Mouse (Mus musculus) forelimb bud, embryonic 11.5 days (tissue): ENCODE results near the gene Susd6.

Experiments
- DNase-seq: peaks from one replicate; pipeline ENCODE4 v3.0.0-alpha.2; 2012; ENCODE audit warnings: low read depth, low spot score

Gene Susd6

DNA sequence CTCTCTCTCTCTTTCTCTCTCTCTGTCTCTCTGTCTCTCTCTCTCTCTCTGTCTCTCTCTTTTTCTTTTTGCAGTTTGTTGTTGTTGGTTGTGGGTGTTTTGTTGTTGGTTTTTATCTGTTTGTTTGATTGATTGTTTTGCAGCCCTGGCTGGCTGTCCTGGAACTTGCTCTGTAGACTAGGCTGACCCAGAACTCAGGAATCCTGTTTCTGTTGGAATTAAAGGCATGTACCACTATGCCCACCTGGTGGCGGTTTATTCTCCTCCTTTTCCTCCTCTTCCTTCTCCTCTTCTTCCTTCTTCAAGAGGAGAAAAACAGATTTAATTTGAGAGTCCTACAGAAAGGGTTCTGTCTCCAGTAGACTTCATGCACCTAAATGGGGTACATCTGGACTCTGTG, 137.2 kb downstream of the Susd6 start:
- no peak for DNase-seq

DNA sequence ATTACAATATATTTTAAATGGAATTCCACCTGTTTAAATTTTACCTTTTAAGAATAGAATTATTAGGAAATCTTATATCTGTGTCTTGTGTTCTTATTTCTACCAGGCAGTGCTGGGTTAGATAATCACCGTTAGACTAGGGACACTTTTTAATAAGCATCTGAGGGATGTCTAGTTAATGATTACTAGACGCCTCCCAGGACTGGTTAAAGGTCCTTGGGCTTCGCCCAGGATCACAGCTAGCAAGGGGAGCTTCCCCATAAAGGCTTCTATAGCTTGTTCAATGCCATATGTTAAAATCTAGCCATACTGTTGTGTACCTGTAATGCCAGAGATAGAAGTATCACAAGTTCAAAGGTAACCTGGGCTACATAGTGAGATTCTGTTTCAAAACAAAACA, 138.6 kb downstream of the Susd6 start:
- no peak for DNase-seq

DNA sequence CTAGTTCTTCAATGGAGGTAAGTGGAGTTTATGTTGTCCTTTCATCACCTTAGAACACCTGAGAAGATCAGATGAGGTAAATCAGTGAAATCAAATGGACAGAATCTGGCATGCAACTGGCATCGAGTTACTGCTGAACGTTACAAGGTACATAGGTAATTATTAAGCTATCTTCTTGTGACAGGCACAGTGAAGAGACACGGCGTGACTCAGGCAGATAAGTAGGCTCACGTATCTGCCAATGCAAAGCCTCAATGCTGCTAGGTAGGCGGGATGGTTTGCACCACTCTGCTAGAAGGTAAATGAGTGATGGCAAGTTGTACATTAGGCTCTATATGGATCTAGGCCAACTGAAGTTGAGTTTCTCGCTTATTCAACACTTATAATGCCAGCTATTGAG, 139.8 kb downstream of the Susd6 start:
- DNase-seq: no peak
